Mouse (Mus musculus): ENCODE measurements around the gene Sf1. TPM values are rescaled to one million over a fixed set of nuclear protein-coding genes. Genes with fewer than 3 reads are reported as not detected.
A peak's percentile ranks its signal among the peaks of the same experiment; 100 is the strongest.

Gene Sf1
- polyA plus RNA-seq, 1 experiment from 2014 or later, result 51.9 TPM

- no peak overlapping the region for H3K4me3 ChIP-seq (ENCODE audit: low read depth, low read length)
- H3K27me3 ChIP-seq (replicated peaks; ENCODE audit: control insufficient read depth, insufficient read depth, low read length), result no peaks in the 10 kb centered on the region
- WGBS, result 61% methylated on average over 15 of the region's 15 CpGs
- peaks cover 44% of the 10 kb centered on the region for H3K36me3 ChIP-seq (ENCODE audit: control insufficient read depth, insufficient read depth)
- H3K4me2 ChIP-seq (replicated peaks; ENCODE audit: low read depth), result peak overlapping the region; percentile 100
- H3K9ac ChIP-seq (ENCODE audit: low read depth, low read length), result no peak overlapping the region
- H3K27ac ChIP-seq (ENCODE audit: low read depth, low read length), result 0 out of 2 replicates have a peak overlapping the region, but pooled peaks have one; percentile 21
- H3K9me3 ChIP-seq (ENCODE audit: control insufficient read depth), result no peaks in the 10 kb centered on the region
- no peak; the same call in 1 of the 2 replicates for ATAC-seq
- no peaks in the 10 kb centered on the region for H3K4me1 ChIP-seq (replicated peaks; ENCODE audit: control insufficient read depth, insufficient read depth, low read length)
- peak; percentile 57 for TF ChIP-seq CTCF (IDR thresholded peaks at IDR 0.05; ENCODE audit: low read depth)
Measured at GRCm38 (mm10) chr19:6339890-6340504, 23.5 kb upstream of the Sf1 start.

GRCm38 (mm10) chr19:6340524-6341452 lies 22.7 kb upstream of the Sf1 start, which contains the start of gene Map4k2:
Gene Map4k2 (plus strand): TSS chr19:6341135.
- Histone ChIP-seq H3K4me1 (replicated peaks; ENCODE audit: control insufficient read depth, insufficient read depth, low read length) (no peaks in the 10 kb centered on the region), H3K4me2 (replicated peaks; ENCODE audit: low read depth) (peak within 1 kb of the TSS; percentile 100), H3K4me3 (ENCODE audit: low read depth, low read length) (peak within 1 kb of the TSS; percentile 72), H3K27me3 (replicated peaks; ENCODE audit: control insufficient read depth, insufficient read depth, low read length) (no peaks in the 10 kb centered on the region), H3K36me3 (ENCODE audit: control insufficient read depth, insufficient read depth) (peaks cover 51% of the 10 kb centered on the region), H3K27ac (ENCODE audit: low read depth, low read length) (peak within 1 kb of the TSS; percentile 21; the same call in 1 of the 2 replicates), H3K9me3 (ENCODE audit: control insufficient read depth) (no peaks in the 10 kb centered on the region), H3K9ac (ENCODE audit: low read depth, low read length) (peak within 1 kb of the TSS; percentile 63)
- peak; percentile 82 for ATAC-seq
- TF ChIP-seq CTCF (IDR thresholded peaks at IDR 0.05; ENCODE audit: low read depth), result peak; percentile 57
- WGBS, result 4% methylated on average over 64 of the region's 72 CpGs

GRCm38 (mm10) chr19:6341453-6342077 lies 21.9 kb upstream of the Sf1 start:
- Histone ChIP-seq H3K36me3 (ENCODE audit: control insufficient read depth, insufficient read depth) (peaks cover 59% of the 10 kb centered on the region), H3K4me3 (ENCODE audit: low read depth, low read length) (peak overlapping the region; percentile 72), H3K27me3 (replicated peaks; ENCODE audit: control insufficient read depth, insufficient read depth, low read length) (no peaks in the 10 kb centered on the region), H3K27ac (ENCODE audit: low read depth, low read length) (no peak overlapping the region), H3K9me3 (ENCODE audit: control insufficient read depth) (no peaks in the 10 kb centered on the region), H3K4me2 (replicated peaks; ENCODE audit: low read depth) (peak overlapping the region; percentile 100), H3K4me1 (replicated peaks; ENCODE audit: control insufficient read depth, insufficient read depth, low read length) (no peaks in the 10 kb centered on the region), H3K9ac (ENCODE audit: low read depth, low read length) (peak overlapping the region; percentile 63)
- WGBS, result 12% methylated on average over 16 of the region's 23 CpGs
- TF ChIP-seq CTCF (IDR thresholded peaks at IDR 0.05; ENCODE audit: low read depth), result no peak
- ATAC-seq, result no peak; the same call in 1 of the 2 replicates

GRCm38 (mm10) chr19:6342276-6342933 lies 21.1 kb upstream of the Sf1 start:
- WGBS, result 75% methylated on average over 5 of the region's 5 CpGs

GRCm38 (mm10) chr19:6343066-6343925 lies 20.2 kb upstream of the Sf1 start:
- ATAC-seq, result no peak
- Histone ChIP-seq H3K9me3 (ENCODE audit: control insufficient read depth) (no peaks in the 10 kb centered on the region), H3K9ac (ENCODE audit: low read depth, low read length) (no peak overlapping the region), H3K36me3 (ENCODE audit: control insufficient read depth, insufficient read depth) (peaks cover 52% of the 10 kb centered on the region), H3K27ac (ENCODE audit: low read depth, low read length) (no peak overlapping the region), H3K27me3 (replicated peaks; ENCODE audit: control insufficient read depth, insufficient read depth, low read length) (no peaks in the 10 kb centered on the region), H3K4me2 (replicated peaks; ENCODE audit: low read depth) (no peak overlapping the region), H3K4me1 (replicated peaks; ENCODE audit: control insufficient read depth, insufficient read depth, low read length) (no peaks in the 10 kb centered on the region), H3K4me3 (ENCODE audit: low read depth, low read length) (no peak overlapping the region)
- 0 out of 2 replicates have a peak, but pooled peaks have one; percentile 9 for TF ChIP-seq CTCF (IDR thresholded peaks at IDR 0.05; ENCODE audit: low read depth)
- WGBS, result 69% methylated on average over 19 of the region's 19 CpGs

More at GRCm38 (mm10) chr19:6342276-6342933, 21.1 kb upstream of the Sf1 start:
- TF ChIP-seq CTCF (IDR thresholded peaks at IDR 0.05; ENCODE audit: low read depth), result no peak
- H3K27ac ChIP-seq (ENCODE audit: low read depth, low read length), result no peak overlapping the region
- no peaks in the 10 kb centered on the region for H3K9me3 ChIP-seq (ENCODE audit: control insufficient read depth)
- H3K36me3 ChIP-seq (ENCODE audit: control insufficient read depth, insufficient read depth), result peaks cover 58% of the 10 kb centered on the region
- H3K4me1 ChIP-seq (replicated peaks; ENCODE audit: control insufficient read depth, insufficient read depth, low read length), result no peaks in the 10 kb centered on the region
- ATAC-seq, result no peak
- no peak overlapping the region for H3K4me2 ChIP-seq (replicated peaks; ENCODE audit: low read depth)
- H3K9ac ChIP-seq (ENCODE audit: low read depth, low read length), result no peak overlapping the region
- H3K4me3 ChIP-seq (ENCODE audit: low read depth, low read length), result no peak overlapping the region
- H3K27me3 ChIP-seq (replicated peaks; ENCODE audit: control insufficient read depth, insufficient read depth, low read length), result no peaks in the 10 kb centered on the region

Data from intestine, postnatal 0 days (tissue).